10 mouse cellular contexts compared by ENCODE assay signal in genomic region chr12:72939616-72940015, GRCm38 (mm10). TPM values are rescaled to one million over a fixed set of nuclear protein-coding genes. Genes with fewer than 3 reads are reported as not detected.
DNase-seq lines count a peak whose midpoint lies in the region; ATAC-seq lines count a peak whose summit lies in the region.
"Had no signal": no experiment of that assay in that cellular context is flagged by ENCODE, and none has a peak within 500 bp of the region (broad histone marks: within the 10 kb centered on the region; RNA-seq: fewer than 3 reads in every experiment).

Gene Six6 (plus strand): TSS chr12:72939892.

- no peak for DNase-seq in lung, adult 18-20 months
- peak; percentile 76 for DNase-seq in retina, postnatal 7 days (ENCODE audit: low read depth, low spot score)
- no peak for DNase-seq in frontal cortex, postnatal 14 days (ENCODE audit: low spot score in 2 of 2)
- no peak for DNase-seq in frontal cortex, postnatal 25 days (ENCODE audit: low spot score in 2 of 2)
- no peak for DNase-seq in layer of hippocampus, postnatal 25 days (ENCODE audit: extremely low spot score in 1 of 2, low spot score in 1 of 2)
- DNase-seq: kidney, adult 2 months had no signal

- H3K27ac ChIP-seq in lung, embryonic 15.5 days: no peak within 1 kb of the TSS
- no peak within 1 kb of the TSS for H3K27ac ChIP-seq in embryonic facial prominence, embryonic 15.5 days (replicated peaks)
- H3K27ac ChIP-seq in limb, embryonic 12.5 days: no peak within 1 kb of the TSS

- H3K4me3 ChIP-seq in lung, embryonic 15.5 days: no peak within 1 kb of the TSS
- peak within 1 kb of the TSS; percentile 29 for H3K4me3 ChIP-seq in embryonic facial prominence, embryonic 15.5 days (replicated peaks)
- peak within 1 kb of the TSS; percentile 31 for H3K4me3 ChIP-seq in limb, embryonic 12.5 days (replicated peaks)

- peaks cover 97% of the 10 kb centered on the region for H3K27me3 ChIP-seq in lung, embryonic 15.5 days
- peaks cover 91% of the 10 kb centered on the region for H3K27me3 ChIP-seq in embryonic facial prominence, embryonic 15.5 days
- peaks cover 90% of the 10 kb centered on the region for H3K27me3 ChIP-seq in limb, embryonic 12.5 days

- no peaks in the 10 kb centered on the region for H3K9me3 ChIP-seq in lung, embryonic 15.5 days
- no peaks in the 10 kb centered on the region for H3K9me3 ChIP-seq in embryonic facial prominence, embryonic 15.5 days (replicated peaks)
- H3K9me3 ChIP-seq in limb, embryonic 12.5 days: no peaks in the 10 kb centered on the region

- under 1% methylated on average over 26 of the region's 28 CpGs for WGBS in lung, embryonic 15.5 days
- WGBS in embryonic facial prominence, embryonic 15.5 days: under 1% methylated on average over 28 of the region's 28 CpGs
- WGBS in limb, embryonic 12.5 days: under 1% methylated on average over 28 of the region's 28 CpGs

- no peak within 1 kb of the TSS for H3K9ac ChIP-seq in lung, embryonic 15.5 days
- no peak within 1 kb of the TSS for H3K9ac ChIP-seq in embryonic facial prominence, embryonic 15.5 days
- H3K9ac ChIP-seq in limb, embryonic 12.5 days (replicated peaks): no peak within 1 kb of the TSS

- no peak within 1 kb of the TSS for H3K4me2 ChIP-seq in lung, embryonic 15.5 days
- peak within 1 kb of the TSS; percentile 46 for H3K4me2 ChIP-seq in embryonic facial prominence, embryonic 15.5 days (replicated peaks)
- peak within 1 kb of the TSS; percentile 51 for H3K4me2 ChIP-seq in limb, embryonic 12.5 days

- peak; percentile 35; the same call in 1 of the 2 replicates for ATAC-seq in lung, embryonic 15.5 days (ENCODE audit: borderline replicate concordance, extremely low read depth, low FRiP score, low TSS enrichment)
- no peak; the same call in 1 of the 2 replicates for ATAC-seq in embryonic facial prominence, embryonic 15.5 days (ENCODE audit: insufficient number of reproducible peaks, low FRiP score, low TSS enrichment, low read depth)
- 0 out of 2 replicates have a peak, but pooled peaks have one; percentile 42 for ATAC-seq in limb, embryonic 12.5 days (ENCODE audit: insufficient number of reproducible peaks, insufficient read depth, low FRiP score, low TSS enrichment, low read depth)

- H3K36me3 ChIP-seq in lung, embryonic 15.5 days: no peaks in the 10 kb centered on the region
- no peaks in the 10 kb centered on the region for H3K36me3 ChIP-seq in embryonic facial prominence, embryonic 15.5 days
- no peaks in the 10 kb centered on the region for H3K36me3 ChIP-seq in limb, embryonic 12.5 days

- no peaks in the 10 kb centered on the region for H3K4me1 ChIP-seq in lung, embryonic 15.5 days
- peaks cover 14% of the 10 kb centered on the region for H3K4me1 ChIP-seq in embryonic facial prominence, embryonic 15.5 days
- H3K4me1 ChIP-seq in limb, embryonic 12.5 days (replicated peaks): peaks cover 17% of the 10 kb centered on the region

RNA-seq across cellular contexts. Expression of gene Six6, which starts in this region (rescaled TPM):
- polyA plus RNA-seq in lung, embryonic 15.5 days (2015; fragmentation: Nextera tagmentation; extraction: Ambion mirVana): not detected in 2 replicates
- polyA plus RNA-seq in embryonic facial prominence, embryonic 15.5 days (2015; fragmentation: Nextera tagmentation; extraction: Ambion mirVana): 0.08 TPM in 1 of 2 replicates, not detected in the other
- not detected in 2 replicates for polyA plus RNA-seq in limb, embryonic 12.5 days (2016; fragmentation: Nextera tagmentation; extraction: Ambion mirVana)
- total RNA-seq in layer of hippocampus, postnatal 25 days (2021): not detected
- polyA plus RNA-seq: kidney, adult 2 months; small intestine, adult 2 months had no signal

Comparison
In these comparisons a context has a peak if more than half of its experiments do, and no peak if none do; other contexts are left out.
1. Peak in ATAC-seq in lung, embryonic 15.5 days; RNA of the gene not detected or under 1 TPM.
2. Peak in ATAC-seq, H3K4me3 ChIP-seq and H3K4me2 ChIP-seq in limb, embryonic 12.5 days; RNA of the gene not detected or under 1 TPM.